Mouse (Mus musculus) hindbrain, embryonic 11.5 days (tissue): ENCODE data around the gene Syt1. TPM values are rescaled to one million over a fixed set of nuclear protein-coding genes. Genes with fewer than 3 reads are reported as not detected.

Experiments used
- ATAC-seq: fragments of 200-750 bp; cut with Nextera tagmentation; 2 replicates; pipeline ENCODE4 v1.8.0; 2017; ENCODE audit warnings: mild to moderate bottlenecking, moderate TSS enrichment, moderate library complexity; ENCODE audit not compliant: low FRiP score
- DNase-seq: peaks from one replicate; pipeline ENCODE4 v3.0.0-alpha.2; 2015; ENCODE audit warnings: low spot score
- H3K27ac ChIP-seq: fragments of 300-500 bp; sonication (generic); 2 replicates; pipeline ENCODE4 v1.5.1; 2014; ENCODE audit warnings: mild to moderate bottlenecking, low read depth, low read length
- H3K27me3 ChIP-seq: fragments of 300-500 bp; sonication (generic); 2 replicates; pipeline ENCODE4 v1.6.1; 2014; ENCODE audit warnings: mild to moderate bottlenecking, low read length, moderate library complexity, mixed read lengths; ENCODE audit not compliant: control insufficient read depth, insufficient read depth
- H3K36me3 ChIP-seq: fragments of 300-500 bp; sonication (generic); 2 replicates; pipeline ENCODE4 v1.6.1; 2014; ENCODE audit warnings: mild to moderate bottlenecking, low read length, moderate library complexity, mixed read lengths; ENCODE audit not compliant: control insufficient read depth, insufficient read depth
- H3K4me1 ChIP-seq: fragments of 300-500 bp; sonication (generic); replicated peaks from 2 replicates; pipeline ENCODE4 v1.6.1; 2014; ENCODE audit warnings: low read length, mixed read lengths; ENCODE audit not compliant: control insufficient read depth, insufficient read depth
- H3K4me2 ChIP-seq: fragments of 300-500 bp; sonication (generic); replicated peaks from 2 replicates; pipeline ENCODE4 v1.6.1; 2014; ENCODE audit warnings: mild to moderate bottlenecking, low read depth, low read length
- H3K4me3 ChIP-seq: fragments of 300-500 bp; sonication (generic); 2 replicates; pipeline ENCODE4 v1.5.1; 2014; ENCODE audit warnings: low read depth, low read length
- H3K9ac ChIP-seq: fragments of 300-500 bp; sonication (generic); 2 replicates; pipeline ENCODE4 v1.6.1; 2014; ENCODE audit warnings: low read depth, low read length
- H3K9me3 ChIP-seq: fragments of 300-500 bp; sonication (generic); 2 replicates; pipeline ENCODE4 v1.6.1; 2016; ENCODE audit warnings: low read length; ENCODE audit not compliant: control insufficient read depth
- WGBS: fragments of 180-500 bp; shearing (Covaris S2); extraction: QIAGEN DNeasy Blood & Tissue Kit; methylation state at CpG from one replicate; pipeline ENCODE4 v1.1.7; 2014; 5-methylcytosine and 5-hydroxymethylcytosine counted together
- polyA plus RNA-seq: library from polyadenylated mRNA; unstranded; fragments of >200 nt; fragmentation: Nextera tagmentation; extraction: Ambion mirVana; gene quantifications from 2 replicates; pipeline ENCODE4 v1.2.1, GENCODE M21; 2014

Gene Syt1
- polyA plus RNA-seq, 1 experiment from 2014 or later, result 28.3 TPM

- ATAC-seq, result no peak
Observed at GRCm38 (mm10) chr10:108724878-108725277, 285.9 kb downstream of the Syt1 start.

GRCm38 (mm10) chr10:108710514-108710913 lies 300.3 kb downstream of the Syt1 start:
- H3K9ac ChIP-seq, result no peak overlapping the region
- H3K4me1 ChIP-seq, result no peaks in the 10 kb centered on the region
- WGBS, result 84% methylated on average over 5 of the region's 5 CpGs
- H3K36me3 ChIP-seq, result no peaks in the 10 kb centered on the region
- no peaks in the 10 kb centered on the region for H3K9me3 ChIP-seq
- no peak overlapping the region for H3K4me3 ChIP-seq
- no peak for ATAC-seq
- H3K4me2 ChIP-seq, result no peak overlapping the region
- no peaks in the 10 kb centered on the region for H3K27me3 ChIP-seq
- DNase-seq, result no peak
- no peak overlapping the region for H3K27ac ChIP-seq

More at GRCm38 (mm10) chr10:108724878-108725277, 285.9 kb downstream of the Syt1 start:
- H3K4me3 ChIP-seq, result no peak overlapping the region
- H3K9ac ChIP-seq, result no peak overlapping the region
- H3K9me3 ChIP-seq, result no peaks in the 10 kb centered on the region
- DNase-seq, result no peak
- no peaks in the 10 kb centered on the region for H3K4me1 ChIP-seq
- WGBS, result 88% methylated on average over 3 of the region's 3 CpGs
- H3K27ac ChIP-seq, result no peak overlapping the region
- no peaks in the 10 kb centered on the region for H3K27me3 ChIP-seq
- no peak overlapping the region for H3K4me2 ChIP-seq
- H3K36me3 ChIP-seq, result no peaks in the 10 kb centered on the region

- Histone ChIP-seq H3K27ac (no peak overlapping the region), H3K9ac (no peak overlapping the region), H3K4me1 (0 out of 2 replicates have a peak, but pooled peaks cover 2% of the 10 kb centered on the region), H3K36me3 (no peaks in the 10 kb centered on the region), H3K27me3 (no peaks in the 10 kb centered on the region), H3K9me3 (no peaks in the 10 kb centered on the region), H3K4me2 (no peak overlapping the region), H3K4me3 (no peak overlapping the region)
- ATAC-seq, result no peak
- 92% methylated on average over 3 of the region's 3 CpGs for WGBS
- DNase-seq, result no peak
Observed at GRCm38 (mm10) chr10:108705658-108706057, 305.1 kb downstream of the Syt1 start.

GRCm38 (mm10) chr10:108701361-108702128 lies 309.2 kb downstream of the Syt1 start:
- DNase-seq (peak; percentile 50), ATAC-seq (peak; percentile 79)
- Histone ChIP-seq H3K27me3 (no peaks in the 10 kb centered on the region), H3K4me1 (0 out of 2 replicates have a peak, but pooled peaks cover 2% of the 10 kb centered on the region), H3K4me3 (no peak overlapping the region), H3K36me3 (no peaks in the 10 kb centered on the region), H3K9ac (peak overlapping the region; percentile 20; the same call in 1 of the 2 replicates), H3K9me3 (no peaks in the 10 kb centered on the region), H3K27ac (peak overlapping the region; percentile 58; the same call in 1 of the 2 replicates), H3K4me2 (no peak overlapping the region)
- WGBS, result 36% methylated on average over 14 of the region's 14 CpGs

GRCm38 (mm10) chr10:108699946-108700345 lies 310.8 kb downstream of the Syt1 start, which contains the start of gene Gm5136:
TSS of gene Gm5136 (minus strand) at chr10:108700160.
- H3K36me3 ChIP-seq, result no peaks in the 10 kb centered on the region
- no peaks in the 10 kb centered on the region for H3K9me3 ChIP-seq
- 95% methylated on average over 9 of the region's 9 CpGs for WGBS
- no peak within 1 kb of the TSS for H3K27ac ChIP-seq
- ATAC-seq (peak; percentile 41), DNase-seq (no peak)
- H3K4me1 ChIP-seq, result 0 out of 2 replicates have a peak, but pooled peaks cover 2% of the 10 kb centered on the region
- H3K9ac ChIP-seq, result no peak within 1 kb of the TSS
- H3K27me3 ChIP-seq, result no peaks in the 10 kb centered on the region
- H3K4me2 ChIP-seq, result no peak within 1 kb of the TSS
- no peak within 1 kb of the TSS for H3K4me3 ChIP-seq

GRCm38 (mm10) chr10:108697062-108697461 lies 313.7 kb downstream of the Syt1 start:
- Histone ChIP-seq H3K4me1 (0 out of 2 replicates have a peak, but pooled peaks cover 2% of the 10 kb centered on the region), H3K27ac (no peak overlapping the region), H3K27me3 (no peaks in the 10 kb centered on the region), H3K9ac (no peak overlapping the region), H3K36me3 (no peaks in the 10 kb centered on the region), H3K4me2 (no peak overlapping the region), H3K4me3 (no peak overlapping the region), H3K9me3 (no peaks in the 10 kb centered on the region)
- 65% methylated on average over 5 of the region's 5 CpGs for WGBS
- ATAC-seq, result no peak
- DNase-seq, result no peak

- Histone ChIP-seq H3K9me3 (no peaks in the 10 kb centered on the region), H3K4me3 (no peak overlapping the region), H3K9ac (no peak overlapping the region), H3K27ac (no peak overlapping the region), H3K4me2 (no peak overlapping the region), H3K4me1 (no peaks in the 10 kb centered on the region), H3K36me3 (no peaks in the 10 kb centered on the region), H3K27me3 (no peaks in the 10 kb centered on the region)
- ATAC-seq (peak; percentile 60; the same call in 1 of the 2 replicates), DNase-seq (no peak)
- WGBS, result 56% methylated on average over 9 of the region's 9 CpGs
Observed at GRCm38 (mm10) chr10:108690954-108691353, 319.8 kb downstream of the Syt1 start.

- Histone ChIP-seq H3K36me3 (no peaks in the 10 kb centered on the region), H3K9ac (no peak overlapping the region), H3K27me3 (no peaks in the 10 kb centered on the region), H3K27ac (no peak overlapping the region), H3K4me2 (no peak overlapping the region), H3K4me1 (no peaks in the 10 kb centered on the region), H3K4me3 (no peak overlapping the region), H3K9me3 (no peaks in the 10 kb centered on the region)
- DNase-seq, result no peak
- no peak for ATAC-seq
- WGBS, result 81% methylated on average over 4 of the region's 4 CpGs
Observed at GRCm38 (mm10) chr10:108686696-108687095, 324.1 kb downstream of the Syt1 start.
